Mouse (Mus musculus) thymus, adult 2 months (tissue): Measurements from ENCODE around the gene Pfkl. TPM values are rescaled to one million over a fixed set of nuclear protein-coding genes. Genes with fewer than 3 reads are reported as not detected.
A peak's percentile ranks its signal among the peaks of the same experiment; 100 is the strongest.

Experiments
- DNase-seq: peaks from one replicate; pipeline ENCODE4 v3.0.0; 2021
- H3K27ac ChIP-seq: fragments of 200-500 bp; 2 replicates; pipeline ENCODE4 v1.5.1; 2012; ENCODE audit warnings: low read length, control low read depth; ENCODE audit not compliant: control insufficient read depth, insufficient read depth
- H3K27me3 ChIP-seq: fragments of 200-500 bp; 2 replicates; pipeline ENCODE4 v1.6.1; 2012; ENCODE audit warnings: mild to moderate bottlenecking, low read length, moderate library complexity, mixed read lengths; ENCODE audit not compliant: control insufficient read depth, insufficient read depth
- H3K36me3 ChIP-seq: fragments of 200-500 bp; 2 replicates; pipeline ENCODE4 v1.6.1; 2012; ENCODE audit warnings: mild to moderate bottlenecking, low read length, moderate library complexity; ENCODE audit not compliant: control insufficient read depth, insufficient read depth
- H3K4me1 ChIP-seq: fragments of 200-500 bp; replicated peaks from 2 replicates; pipeline ENCODE4 v1.6.1; 2012; ENCODE audit warnings: low read length; ENCODE audit not compliant: control insufficient read depth, insufficient read depth
- H3K4me3 ChIP-seq: fragments of 200-500 bp; 2 replicates; pipeline ENCODE4 v1.5.1; 2012; ENCODE audit warnings: mild to moderate bottlenecking, low read length, control low read depth, moderate library complexity; ENCODE audit not compliant: control insufficient read depth, insufficient read depth
- CTCF ChIP-seq: fragments of 200-500 bp; IDR thresholded peaks from 2 replicates; pipeline ENCODE4 v1.5.1; 2012; ENCODE audit warnings: mild to moderate bottlenecking, control low read depth, low read length, moderate library complexity, borderline replicate concordance; ENCODE audit not compliant: control insufficient read depth, poor library complexity, insufficient read depth; ENCODE audit errors: extremely low read depth
- POLR2A ChIP-seq: fragments of 200-500 bp; IDR thresholded peaks from 2 replicates; pipeline ENCODE4 v1.6.1; 2012; ENCODE audit warnings: mild to moderate bottlenecking, low read length, control low read depth, moderate library complexity; ENCODE audit not compliant: control insufficient read depth, poor library complexity, insufficient read depth; ENCODE audit errors: extremely low read depth
- WGBS: fragments of 180-500 bp; shearing (Covaris S2); methylation state at CpG from one replicate; pipeline ENCODE4 v1.1.7; 2018; 5-methylcytosine and 5-hydroxymethylcytosine counted together
- polyA plus RNA-seq: library from polyadenylated mRNA; depleted of rRNA; stranded (reverse); fragments of >200 nt; gene quantifications from 2 replicates; pipeline ENCODE4 v1.2.3, GENCODE M21; 2012

Gene Pfkl
- polyA plus RNA-seq, 1 experiment = 81.2 TPM

- DNase-seq = peak; percentile 100
- WGBS = 2% methylated on average over 57 of the region's 57 CpGs
- no peak within 1 kb of the TSS for H3K27ac ChIP-seq
- TF ChIP-seq CTCF (peak; percentile 23; the same call in 1 of the 2 replicates), POLR2A (peak; percentile 61; the same call in 1 of the 2 replicates)
- H3K4me1 ChIP-seq = peaks cover 12% of the 10 kb centered on the region
- no peaks in the 10 kb centered on the region for H3K27me3 ChIP-seq
- H3K4me3 ChIP-seq = peak within 1 kb of the TSS; percentile 89
- no peaks in the 10 kb centered on the region for H3K36me3 ChIP-seq
Measured at GRCm38 (mm10) chr10:77978351-77979350, 31.2 kb downstream of the Pfkl start, which contains the start of gene 1810043G02Rik. Gene 1810043G02Rik, plus strand, starts transcription at chr10:77978524.

GRCm38 (mm10) chr10:77976458-77977150 lies 33.3 kb downstream of the Pfkl start:
- 86% methylated on average over 8 of the region's 8 CpGs for WGBS
- H3K36me3 ChIP-seq = no peaks in the 10 kb centered on the region
- H3K4me1 ChIP-seq = peaks cover 12% of the 10 kb centered on the region
- H3K4me3 ChIP-seq = no peak overlapping the region
- TF ChIP-seq POLR2A = no peak
- no peak for TF ChIP-seq CTCF
- H3K27me3 ChIP-seq = no peaks in the 10 kb centered on the region
- no peak overlapping the region for H3K27ac ChIP-seq
- DNase-seq = no peak

- WGBS = 74% methylated on average over 4 of the region's 4 CpGs
- Histone ChIP-seq H3K4me3 (no peak overlapping the region), H3K4me1 (peaks cover 12% of the 10 kb centered on the region), H3K27ac (no peak overlapping the region), H3K36me3 (no peaks in the 10 kb centered on the region), H3K27me3 (no peaks in the 10 kb centered on the region; the same call in 1 of the 2 replicates)
- no peak for DNase-seq
- TF ChIP-seq POLR2A = no peak
- TF ChIP-seq CTCF = no peak
Measured at GRCm38 (mm10) chr10:77975653-77976052, 34.2 kb downstream of the Pfkl start.

GRCm38 (mm10) chr10:77974811-77975210 lies 35.1 kb downstream of the Pfkl start:
- DNase-seq = no peak
- H3K4me1 ChIP-seq = peaks cover 12% of the 10 kb centered on the region
- H3K36me3 ChIP-seq = no peaks in the 10 kb centered on the region
- no peaks in the 10 kb centered on the region; the same call in 1 of the 2 replicates for H3K27me3 ChIP-seq
- WGBS = 75% methylated on average over 5 of the region's 5 CpGs
- no peak overlapping the region; the same call in 1 of the 2 replicates for H3K27ac ChIP-seq
- no peak for TF ChIP-seq POLR2A
- TF ChIP-seq CTCF = no peak
- no peak overlapping the region for H3K4me3 ChIP-seq

- TF ChIP-seq CTCF (no peak), POLR2A (no peak)
- no peak for DNase-seq
- Histone ChIP-seq H3K4me1 (peaks cover 12% of the 10 kb centered on the region), H3K27ac (no peak overlapping the region), H3K4me3 (no peak overlapping the region), H3K36me3 (no peaks in the 10 kb centered on the region), H3K27me3 (no peaks in the 10 kb centered on the region; the same call in 1 of the 2 replicates)
- 15% methylated on average over 5 of the region's 5 CpGs for WGBS
Measured at GRCm38 (mm10) chr10:77974323-77974722, 35.6 kb downstream of the Pfkl start.

- Histone ChIP-seq H3K36me3 (no peaks in the 10 kb centered on the region), H3K27me3 (no peaks in the 10 kb centered on the region; the same call in 1 of the 2 replicates), H3K4me3 (no peak overlapping the region), H3K27ac (no peak overlapping the region), H3K4me1 (no peaks in the 10 kb centered on the region; the same call in none of the 2 replicates)
- 53% methylated on average over 17 of the region's 17 CpGs for WGBS
- TF ChIP-seq POLR2A (no peak), CTCF (no peak)
- peak; percentile 32 for DNase-seq
Measured at GRCm38 (mm10) chr10:77971709-77972553, 38.0 kb downstream of the Pfkl start.
